Mouse (Mus musculus) erythroblast, embryonic 14.5 days (primary cell): ENCODE measurements around the gene Ppp2r5a. TPM values are rescaled to one million over a fixed set of nuclear protein-coding genes. Genes with fewer than 3 reads are reported as not detected.

Experiments
- H3K27me3 ChIP-seq: 2 replicates; pipeline ENCODE4 v1.6.1; 2012; ENCODE audit warnings: inconsistent platforms; ENCODE audit not compliant: control insufficient read depth
- H3K36me3 ChIP-seq: 2 replicates; pipeline ENCODE4 v1.6.1; 2012; ENCODE audit warnings: mild to moderate bottlenecking, inconsistent platforms; ENCODE audit not compliant: control insufficient read depth
- H3K4me1 ChIP-seq: 2 replicates; pipeline ENCODE4 v1.6.1; 2012; ENCODE audit warnings: inconsistent platforms; ENCODE audit not compliant: control insufficient read depth
- H3K4me3 ChIP-seq: replicated peaks from 2 replicates; pipeline ENCODE3; 2012; ENCODE audit warnings: moderate library complexity, mild to moderate bottlenecking, inconsistent platforms
- H3K9me3 ChIP-seq: 2 replicates; pipeline ENCODE4 v1.6.1; 2012; ENCODE audit warnings: low read length, inconsistent platforms, mixed read lengths; ENCODE audit not compliant: control insufficient read depth
- GATA1 ChIP-seq: IDR thresholded peaks from 2 replicates; pipeline ENCODE4 v1.6.1; 2012; ENCODE audit warnings: low read length, inconsistent platforms, mixed read lengths
- TAL1 ChIP-seq: IDR thresholded peaks from 3 replicates; pipeline ENCODE4 v1.6.1; 2012; ENCODE audit warnings: low read length, inconsistent platforms, mixed read lengths
- polyA plus RNA-seq: library from polyadenylated mRNA; stranded (reverse); fragments of >175 nt; gene quantifications from 2 replicates; pipeline ENCODE4 v1.2.3, GENCODE M21; 2012

The Ppp2r5a gene
- polyA plus RNA-seq, 1 experiment, result 5.9 TPM

DNA sequence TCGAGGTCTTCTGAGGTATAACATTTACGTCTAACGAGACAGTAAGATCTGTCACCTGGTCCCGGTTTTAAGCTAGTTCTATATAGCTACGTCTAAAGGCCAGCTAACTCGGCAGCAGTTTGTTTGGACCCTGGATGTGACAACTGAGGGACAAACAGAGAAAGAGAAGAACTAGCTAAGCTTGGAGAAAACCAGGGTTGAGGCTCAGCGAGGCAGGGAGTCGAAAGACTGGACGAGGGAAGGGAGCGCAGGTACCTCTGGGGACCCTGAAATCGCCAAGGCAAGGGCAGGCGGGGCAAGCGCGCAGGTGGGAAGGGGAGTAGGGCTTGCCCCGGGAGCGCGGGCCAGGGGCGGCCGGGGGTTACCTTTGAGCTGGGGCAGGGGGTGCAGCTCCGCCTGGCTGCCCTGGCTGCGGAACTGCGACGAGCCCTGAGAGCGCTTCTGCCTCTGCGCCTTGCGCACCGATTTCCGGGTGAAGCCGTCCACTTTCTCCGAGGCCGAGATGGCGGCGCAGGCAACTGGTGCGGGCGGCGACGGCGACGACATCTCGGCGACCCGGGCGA is 7.1 kb downstream of the Ppp2r5a start:
- TF ChIP-seq TAL1, result no peak
- TF ChIP-seq GATA1, result no peak

GRCm38 (mm10) chr1:191395200-191395599 is 7.9 kb downstream of the Ppp2r5a start:
- H3K36me3 ChIP-seq, result no peaks in the 10 kb centered on the region; the same call in 1 of the 2 replicates
- H3K4me1 ChIP-seq, result peaks cover 48% of the 10 kb centered on the region
- peaks cover 3% of the 10 kb centered on the region for H3K27me3 ChIP-seq
- TF ChIP-seq TAL1, result no peak
- no peak for TF ChIP-seq GATA1
- no peaks in the 10 kb centered on the region for H3K9me3 ChIP-seq
- peak overlapping the region; percentile 78 for H3K4me3 ChIP-seq

More for the DNA sequence above, 7.1 kb downstream of the Ppp2r5a start:
- peak overlapping the region; percentile 78 for H3K4me3 ChIP-seq
- peaks cover 3% of the 10 kb centered on the region for H3K27me3 ChIP-seq
- no peaks in the 10 kb centered on the region for H3K9me3 ChIP-seq
- peaks cover 48% of the 10 kb centered on the region for H3K4me1 ChIP-seq
- H3K36me3 ChIP-seq, result no peaks in the 10 kb centered on the region; the same call in 1 of the 2 replicates

- TF ChIP-seq GATA1 (no peak), TAL1 (no peak)
- H3K27me3 ChIP-seq, result peaks cover 3% of the 10 kb centered on the region
- peaks cover 48% of the 10 kb centered on the region for H3K4me1 ChIP-seq
- peak overlapping the region; percentile 78 for H3K4me3 ChIP-seq
- no peaks in the 10 kb centered on the region for H3K9me3 ChIP-seq
- H3K36me3 ChIP-seq, result no peaks in the 10 kb centered on the region; the same call in 1 of the 2 replicates
Measured at GRCm38 (mm10) chr1:191394126-191394525, 8.9 kb downstream of the Ppp2r5a start.

GRCm38 (mm10) chr1:191393536-191393935 is 9.5 kb downstream of the Ppp2r5a start:
- H3K9me3 ChIP-seq, result no peaks in the 10 kb centered on the region
- no peak for TF ChIP-seq GATA1
- no peak for TF ChIP-seq TAL1
- H3K4me3 ChIP-seq, result no peak overlapping the region
- H3K36me3 ChIP-seq, result peaks cover 3% of the 10 kb centered on the region
- peaks cover 48% of the 10 kb centered on the region for H3K4me1 ChIP-seq
- H3K27me3 ChIP-seq, result peaks cover 3% of the 10 kb centered on the region

DNA sequence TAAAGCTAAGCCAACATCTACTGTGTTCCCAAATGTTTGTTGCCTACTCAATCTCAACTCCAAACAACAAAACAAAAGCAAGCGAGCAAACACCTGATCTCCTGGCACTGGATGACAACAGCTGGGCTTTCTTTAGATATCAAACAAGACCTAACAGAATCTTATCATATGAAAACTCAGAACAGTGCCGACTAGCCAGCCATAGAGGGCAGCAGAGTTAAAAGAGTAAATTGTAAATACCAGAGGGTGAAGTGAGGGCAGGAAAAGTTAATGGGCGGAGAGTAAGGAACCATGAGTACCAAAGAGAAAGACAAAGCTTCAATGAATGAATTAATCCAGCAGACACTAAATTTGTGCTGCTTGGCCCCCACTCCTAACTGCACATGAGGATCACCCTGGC is 11.8 kb downstream of the Ppp2r5a start:
- Histone ChIP-seq H3K4me3 (no peak overlapping the region), H3K27me3 (peaks cover 3% of the 10 kb centered on the region), H3K36me3 (peaks cover 3% of the 10 kb centered on the region), H3K9me3 (no peaks in the 10 kb centered on the region), H3K4me1 (peaks cover 42% of the 10 kb centered on the region)
- no peak for TF ChIP-seq GATA1
- no peak for TF ChIP-seq TAL1

- H3K27me3 ChIP-seq, result no peaks in the 10 kb centered on the region
- peaks cover 9% of the 10 kb centered on the region for H3K36me3 ChIP-seq
- no peaks in the 10 kb centered on the region for H3K9me3 ChIP-seq
- TF ChIP-seq TAL1 (no peak), GATA1 (no peak)
- H3K4me1 ChIP-seq, result peaks cover 13% of the 10 kb centered on the region
- no peak overlapping the region for H3K4me3 ChIP-seq
Measured at GRCm38 (mm10) chr1:191384786-191385430, 18.2 kb downstream of the Ppp2r5a start.

- TF ChIP-seq TAL1, result no peak
- no peak for TF ChIP-seq GATA1
- H3K27me3 ChIP-seq, result no peaks in the 10 kb centered on the region
- H3K4me1 ChIP-seq, result peaks cover 23% of the 10 kb centered on the region
- H3K36me3 ChIP-seq, result peaks cover 6% of the 10 kb centered on the region
- no peak overlapping the region for H3K4me3 ChIP-seq
- no peaks in the 10 kb centered on the region for H3K9me3 ChIP-seq
Measured at GRCm38 (mm10) chr1:191381955-191382736, 20.9 kb downstream of the Ppp2r5a start.

DNA sequence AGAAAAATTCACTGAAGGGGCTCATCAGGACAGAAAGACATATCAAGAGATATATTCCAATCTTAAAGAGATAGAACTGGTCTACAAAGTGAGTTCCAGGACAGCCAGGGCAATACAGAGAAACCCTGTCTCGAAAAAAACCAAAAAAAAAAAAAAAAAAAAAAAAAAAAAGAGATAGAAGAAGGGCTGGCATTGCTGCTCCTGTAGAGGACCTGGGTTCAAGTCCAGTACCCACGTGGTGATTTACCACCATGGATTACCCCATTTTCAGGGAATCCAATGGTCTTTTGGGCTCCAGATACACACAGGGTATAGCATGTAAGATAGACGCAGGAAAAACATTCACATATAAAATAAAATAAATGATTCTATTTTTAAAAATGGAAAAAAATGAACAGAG is 22.2 kb downstream of the Ppp2r5a start:
- peaks cover 6% of the 10 kb centered on the region for H3K36me3 ChIP-seq
- H3K27me3 ChIP-seq, result no peaks in the 10 kb centered on the region
- H3K4me3 ChIP-seq, result no peak overlapping the region
- H3K9me3 ChIP-seq, result no peaks in the 10 kb centered on the region
- H3K4me1 ChIP-seq, result peaks cover 35% of the 10 kb centered on the region
- TF ChIP-seq TAL1 (no peak), GATA1 (no peak)

DNA sequence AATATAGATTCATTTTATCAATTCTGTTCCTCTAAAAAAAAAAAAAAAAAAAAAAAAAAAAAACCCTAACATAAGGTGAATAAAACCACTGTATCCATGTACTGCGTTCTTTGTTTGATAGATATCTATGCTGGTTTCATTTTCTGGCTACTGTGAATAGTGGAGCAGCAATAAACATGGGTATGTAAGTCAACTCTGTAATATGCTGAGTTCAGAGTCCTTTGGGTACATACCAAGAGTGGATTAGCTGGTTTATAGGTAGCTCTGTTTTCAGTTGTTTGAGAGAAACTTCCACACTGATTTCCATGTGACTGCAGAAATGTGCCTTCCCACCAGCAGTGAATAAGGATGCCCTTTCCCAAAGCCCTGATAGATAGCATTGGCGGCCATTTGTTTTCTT is 25.0 kb downstream of the Ppp2r5a start:
- peaks cover 47% of the 10 kb centered on the region for H3K4me1 ChIP-seq
- TF ChIP-seq TAL1, result no peak
- peaks cover 9% of the 10 kb centered on the region for H3K36me3 ChIP-seq
- H3K27me3 ChIP-seq, result no peaks in the 10 kb centered on the region
- no peaks in the 10 kb centered on the region for H3K9me3 ChIP-seq
- H3K4me3 ChIP-seq, result no peak overlapping the region
